Mouse (Mus musculus): ENCODE data around the gene Itsn1.

DNA sequence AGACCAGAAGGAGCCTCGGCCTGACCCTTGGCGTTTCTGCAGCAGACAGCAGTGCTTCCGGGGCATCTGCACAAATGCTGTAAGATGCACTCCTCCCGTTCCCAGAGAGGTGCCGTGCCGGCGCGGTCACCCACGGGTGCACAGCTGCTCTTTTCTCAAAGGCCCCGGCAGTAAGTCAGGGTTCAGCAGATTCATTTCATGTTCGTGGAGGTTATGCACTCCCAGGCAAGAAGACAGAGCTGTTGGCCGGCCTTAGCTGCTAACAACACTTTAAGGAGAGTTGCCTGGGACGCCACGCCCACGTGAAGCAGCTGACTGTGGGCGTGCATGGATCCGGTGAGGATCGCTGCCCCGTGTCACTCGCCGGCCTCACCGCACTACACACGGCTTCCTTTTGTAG is 101.2 kb downstream of the Itsn1 start:
- no peak for TF ChIP-seq CTCF (IDR thresholded peaks at IDR 0.05)
- TF ChIP-seq EP300 (IDR thresholded peaks at IDR 0.05), result no peak
